Mouse (Mus musculus): ENCODE data around the gene Ankrd13d. TPM values are rescaled to one million over a fixed set of nuclear protein-coding genes. Genes with fewer than 3 reads are reported as not detected.
"Not testable (repeated sequence)": the region's sequence is repeated elsewhere in the genome, so short reads cannot be mapped to it uniquely, and the experiment has no call there.

Ankrd13d gene
- polyA plus RNA-seq, 1 experiment from 2014 or later, result 27.8 TPM

GRCm38 (mm10) chr19:4257216-4257896, 25.6 kb downstream of the Ankrd13d start:
- H3K27ac ChIP-seq, result no peak overlapping the region
- peaks cover 11% of the 10 kb centered on the region for H3K4me1 ChIP-seq (replicated peaks)
- peak; percentile 93 for ATAC-seq
- H3K36me3 ChIP-seq, result no peaks in the 10 kb centered on the region
- peak overlapping the region; percentile 63 for H3K9ac ChIP-seq (replicated peaks)
- WGBS, result under 1% methylated on average over 41 of the region's 41 CpGs
- peak overlapping the region; percentile 55 for H3K4me3 ChIP-seq (replicated peaks)
- no peaks in the 10 kb centered on the region for H3K9me3 ChIP-seq
- peak overlapping the region; percentile 70 for H3K4me2 ChIP-seq (replicated peaks)
- no peaks in the 10 kb centered on the region for H3K27me3 ChIP-seq

GRCm38 (mm10) chr19:4255583-4256162, 27.3 kb downstream of the Ankrd13d start:
- no peaks in the 10 kb centered on the region for H3K9me3 ChIP-seq
- H3K36me3 ChIP-seq, result no peaks in the 10 kb centered on the region
- no peak for ATAC-seq
- H3K4me3 ChIP-seq (replicated peaks), result no peak overlapping the region
- H3K4me2 ChIP-seq (replicated peaks), result no peak overlapping the region
- H3K4me1 ChIP-seq (replicated peaks), result peaks cover 11% of the 10 kb centered on the region
- no peaks in the 10 kb centered on the region for H3K27me3 ChIP-seq
- no peak overlapping the region for H3K27ac ChIP-seq
- no peak overlapping the region for H3K9ac ChIP-seq (replicated peaks)
- WGBS, result 74% methylated on average over 11 of the region's 11 CpGs

GRCm38 (mm10) chr19:4254230-4254629, 28.7 kb downstream of the Ankrd13d start:
- no peak for ATAC-seq
- Histone ChIP-seq H3K27me3 (no peaks in the 10 kb centered on the region), H3K9me3 (no peaks in the 10 kb centered on the region), H3K36me3 (no peaks in the 10 kb centered on the region), H3K4me2 (replicated peaks) (no peak overlapping the region), H3K4me1 (replicated peaks) (peaks cover 11% of the 10 kb centered on the region), H3K9ac (replicated peaks) (no peak overlapping the region), H3K4me3 (replicated peaks) (no peak overlapping the region), H3K27ac (no peak overlapping the region)
- WGBS, result 86% methylated on average over 7 of the region's 7 CpGs

- H3K27me3 ChIP-seq; H3K27ac ChIP-seq; H3K4me3 ChIP-seq (replicated peaks); H3K9ac ChIP-seq (replicated peaks); ATAC-seq; H3K4me1 ChIP-seq (replicated peaks); H3K9me3 ChIP-seq; H3K4me2 ChIP-seq (replicated peaks); H3K36me3 ChIP-seq: not testable (repeated sequence)
- 72% methylated on average over 1 of the region's 1 CpGs for WGBS
Measured at GRCm38 (mm10) chr19:4248683-4249082, 34.3 kb downstream of the Ankrd13d start.

- Histone ChIP-seq H3K27ac (no peak overlapping the region), H3K4me2 (replicated peaks) (no peak overlapping the region), H3K4me1 (replicated peaks) (no peaks in the 10 kb centered on the region), H3K27me3 (no peaks in the 10 kb centered on the region), H3K9ac (replicated peaks) (no peak overlapping the region), H3K4me3 (replicated peaks) (no peak overlapping the region), H3K36me3 (no peaks in the 10 kb centered on the region), H3K9me3 (no peaks in the 10 kb centered on the region)
- no peak for ATAC-seq
- WGBS, result 82% methylated on average over 1 of the region's 1 CpGs
Measured at GRCm38 (mm10) chr19:4247010-4247409, 35.9 kb downstream of the Ankrd13d start.

GRCm38 (mm10) chr19:4244775-4245174, 38.2 kb downstream of the Ankrd13d start:
- 88% methylated on average over 6 of the region's 6 CpGs for WGBS
- ATAC-seq, result no peak
- H3K36me3 ChIP-seq, result no peaks in the 10 kb centered on the region

GRCm38 (mm10) chr19:4242416-4242815, 40.5 kb downstream of the Ankrd13d start:
- H3K4me2 ChIP-seq (replicated peaks), result no peak overlapping the region
- H3K36me3 ChIP-seq, result no peaks in the 10 kb centered on the region
- H3K27ac ChIP-seq, result no peak overlapping the region
- no peaks in the 10 kb centered on the region for H3K27me3 ChIP-seq
- no peaks in the 10 kb centered on the region for H3K4me1 ChIP-seq (replicated peaks)
- no peak overlapping the region for H3K4me3 ChIP-seq (replicated peaks)
- H3K9ac ChIP-seq (replicated peaks), result no peak overlapping the region
- H3K9me3 ChIP-seq, result no peaks in the 10 kb centered on the region
- no peak for ATAC-seq
- 73% methylated on average over 3 of the region's 3 CpGs for WGBS

More at GRCm38 (mm10) chr19:4244775-4245174, 38.2 kb downstream of the Ankrd13d start:
- H3K27ac ChIP-seq, result no peak overlapping the region
- H3K9me3 ChIP-seq, result no peaks in the 10 kb centered on the region
- H3K4me1 ChIP-seq (replicated peaks), result no peaks in the 10 kb centered on the region
- no peak overlapping the region for H3K4me3 ChIP-seq (replicated peaks)
- no peaks in the 10 kb centered on the region for H3K27me3 ChIP-seq
- no peak overlapping the region for H3K9ac ChIP-seq (replicated peaks)
- H3K4me2 ChIP-seq (replicated peaks), result no peak overlapping the region

- WGBS, result 81% methylated on average over 8 of the region's 8 CpGs
- Histone ChIP-seq H3K9ac (replicated peaks) (no peak overlapping the region), H3K9me3 (no peaks in the 10 kb centered on the region), H3K4me2 (replicated peaks) (no peak overlapping the region), H3K4me3 (replicated peaks) (no peak overlapping the region), H3K4me1 (replicated peaks) (no peaks in the 10 kb centered on the region), H3K27me3 (no peaks in the 10 kb centered on the region), H3K36me3 (no peaks in the 10 kb centered on the region), H3K27ac (no peak overlapping the region)
- no peak for ATAC-seq
Measured at GRCm38 (mm10) chr19:4240247-4240668, 42.7 kb downstream of the Ankrd13d start.

- peaks cover 20% of the 10 kb centered on the region for H3K27me3 ChIP-seq
- H3K4me3 ChIP-seq (replicated peaks), result no peak overlapping the region
- WGBS, result 78% methylated on average over 4 of the region's 4 CpGs
- no peaks in the 10 kb centered on the region for H3K36me3 ChIP-seq
- H3K9ac ChIP-seq (replicated peaks), result no peak overlapping the region
- H3K4me1 ChIP-seq (replicated peaks), result peaks cover 11% of the 10 kb centered on the region
- no peak overlapping the region for H3K4me2 ChIP-seq (replicated peaks)
- ATAC-seq, result no peak
- H3K9me3 ChIP-seq, result no peaks in the 10 kb centered on the region
- H3K27ac ChIP-seq, result no peak overlapping the region
Measured at GRCm38 (mm10) chr19:4234548-4234947, 48.4 kb downstream of the Ankrd13d start.

- H3K4me3 ChIP-seq (replicated peaks), result peak overlapping the region; percentile 60; the same call in 1 of the 2 replicates
- H3K4me2 ChIP-seq (replicated peaks), result peak overlapping the region; percentile 86
- no peaks in the 10 kb centered on the region for H3K36me3 ChIP-seq
- peaks cover 11% of the 10 kb centered on the region for H3K4me1 ChIP-seq (replicated peaks)
- H3K9me3 ChIP-seq, result no peaks in the 10 kb centered on the region
- no peak overlapping the region for H3K27ac ChIP-seq
- peaks cover 35% of the 10 kb centered on the region for H3K27me3 ChIP-seq
- H3K9ac ChIP-seq (replicated peaks), result peak overlapping the region; percentile 75
- 83% methylated on average over 7 of the region's 7 CpGs for WGBS
- ATAC-seq, result no peak
Measured at GRCm38 (mm10) chr19:4232651-4233050, 50.3 kb downstream of the Ankrd13d start.

GRCm38 (mm10) chr19:4232186-4232572, 50.8 kb downstream of the Ankrd13d start:
- Histone ChIP-seq H3K4me2 (replicated peaks) (peak overlapping the region; percentile 86), H3K27me3 (peaks cover 37% of the 10 kb centered on the region), H3K27ac (peak overlapping the region; percentile 79), H3K4me1 (replicated peaks) (peaks cover 11% of the 10 kb centered on the region), H3K9ac (replicated peaks) (peak overlapping the region; percentile 75), H3K4me3 (replicated peaks) (peak overlapping the region; percentile 60), H3K9me3 (no peaks in the 10 kb centered on the region), H3K36me3 (no peaks in the 10 kb centered on the region)
- 47% methylated on average over 2 of the region's 2 CpGs for WGBS
- ATAC-seq, result 0 out of 2 replicates have a peak, but pooled peaks have one; percentile 3

GRCm38 (mm10) chr19:4231253-4232185, 51.4 kb downstream of the Ankrd13d start, which contains the start of gene Pold4:
Pold4 (plus strand) TSS chr19:4231899.
- Histone ChIP-seq H3K27ac (peak within 1 kb of the TSS; percentile 79), H3K4me3 (replicated peaks) (peak within 1 kb of the TSS; percentile 60), H3K9ac (replicated peaks) (peak within 1 kb of the TSS; percentile 75), H3K4me2 (replicated peaks) (peak within 1 kb of the TSS; percentile 86), H3K36me3 (no peaks in the 10 kb centered on the region), H3K9me3 (no peaks in the 10 kb centered on the region), H3K4me1 (replicated peaks) (peaks cover 11% of the 10 kb centered on the region), H3K27me3 (peaks cover 37% of the 10 kb centered on the region)
- 10% methylated on average over 26 of the region's 26 CpGs for WGBS
- ATAC-seq, result peak; percentile 92
